Mouse (Mus musculus) Patski (cell line): ENCODE results near the gene Zfp2. TPM values are rescaled to one million over a fixed set of nuclear protein-coding genes. Genes with fewer than 3 reads are reported as not detected.
A peak's percentile ranks its signal among the peaks of the same experiment; 100 is the strongest.

Source experiments
- ATAC-seq: fragments of 100-300 bp; one replicate; pipeline ENCODE4 v1.8.0; 2021
- CTCF ChIA-PET: fragments of 350-600 bp; sonication (Branson Sonifier 250); formaldehyde crosslinking; loops from one replicate; lab custom pipeline; 2022; ENCODE audit warnings: inconsistent platforms; lab: Charles Lee
- POLR2A ChIA-PET: fragments of 350-600 bp; sonication (Branson Sonifier 250); formaldehyde crosslinking; loops from one replicate; lab custom pipeline; 2022; ENCODE audit warnings: antibody characterized with exemption, inconsistent platforms; lab: Charles Lee
- DNase-seq: peaks from one replicate; pipeline ENCODE4 v3.0.0-alpha.2; 2011; ENCODE audit warnings: low read depth, low spot score
- H3K27me3 ChIP-seq: fragments of 371-371 bp; one replicate; pipeline ENCODE4 v1.5.1; 2021
- CTCF ChIP-seq: fragments of 100-300 bp; IDR thresholded peaks from one replicate; pipeline ENCODE4 v1.5.1; 2021
- in situ Hi-C: fragments of 300-500 bp; cut with MboI; formaldehyde crosslinking; loops from 3 replicates; pipeline ENCODE4 v1.11.1; 2018; ENCODE audit warnings: low pct_unique_long_range_greater_than_20kb, mixed read lengths
- polyA plus RNA-seq: library from polyadenylated mRNA; unstranded; gene quantifications from one replicate; pipeline ENCODE4 v1.2.3, GENCODE M21; 2021

Zfp2 gene
- polyA plus RNA-seq, 1 experiment from 2014 or later = 10.7 TPM

DNA sequence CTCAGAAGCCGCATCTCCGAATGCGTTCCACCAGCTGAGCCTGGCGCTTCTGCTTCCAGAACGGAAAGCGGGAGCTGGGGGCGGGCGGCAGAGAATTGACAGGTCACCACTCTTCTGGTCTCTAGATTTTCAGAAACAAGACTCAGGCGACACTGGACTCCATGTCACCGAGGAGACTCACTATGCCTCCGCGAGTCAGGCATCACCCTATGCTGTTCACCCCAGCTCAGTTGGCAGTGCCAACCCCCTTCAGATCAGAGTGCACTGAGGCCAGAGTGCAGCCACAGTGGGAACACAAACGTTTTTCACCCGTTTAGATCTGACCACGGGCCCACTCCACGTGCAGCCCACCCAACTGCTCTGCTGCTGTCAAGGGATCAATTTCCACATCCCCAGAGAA lies 15.1 kb upstream of the Zfp2 start:
- no peak for TF ChIP-seq CTCF
- in situ Hi-C loops = loop anchor here (10.0 kb wide), 1 partner anchor 334 kb away; the partner anchor contains the start of genes BC049762 and Clk4
- H3K27me3 ChIP-seq = no peaks in the 10 kb centered on the region
- no peak for DNase-seq
- ChIA-PET POLR2A (interaction anchor here (0.9 kb wide), 1 partner anchor 9 kb away, joined by 3 read pairs; no protein-coding TSS in a partner anchor), CTCF (interaction anchor here (1.3 to 1.6 kb wide), 2 partner anchors 9 to 15 kb away, joined by 3 to 8 read pairs; partner anchors contain the start of gene Zfp2)
- ATAC-seq = no peak

DNA sequence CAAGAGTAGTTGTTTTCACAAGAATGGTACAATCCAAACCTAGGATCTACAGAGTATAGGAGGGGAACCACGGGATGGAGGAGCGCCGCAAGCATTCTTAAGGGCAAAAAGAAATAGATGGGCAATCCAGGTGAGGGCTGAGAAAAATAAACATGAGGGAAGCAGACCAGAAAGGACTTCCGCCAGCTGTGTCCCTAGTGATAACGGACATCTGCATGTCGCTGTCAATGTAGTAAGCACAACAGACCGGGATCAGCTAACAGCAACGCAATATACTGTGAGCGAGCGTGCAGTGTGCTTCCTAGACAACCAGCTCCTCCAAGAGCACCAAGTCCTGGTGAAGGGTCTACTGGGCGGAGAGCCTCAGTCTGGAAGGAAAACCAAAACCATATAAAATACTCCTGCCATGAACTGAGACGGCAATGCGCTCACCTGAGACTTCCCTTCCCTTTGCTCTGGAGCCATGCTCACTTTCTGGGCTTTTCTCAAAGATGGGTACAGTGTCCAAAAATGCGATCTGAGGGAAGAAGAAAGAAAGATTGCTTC lies 14.6 kb upstream of the Zfp2 start:
- DNase-seq = no peak
- in situ Hi-C loops = loop anchor here (10.0 kb wide), 1 partner anchor 334 kb away; the partner anchor contains the start of genes BC049762 and Clk4
- TF ChIP-seq CTCF = no peak
- POLR2A ChIA-PET = no interaction called here
- CTCF ChIA-PET = interaction anchor here (1.3 to 1.6 kb wide), 2 partner anchors 10 to 14 kb away, joined by 3 to 8 read pairs; partner anchors contain the start of gene Zfp2
- no peaks in the 10 kb centered on the region for H3K27me3 ChIP-seq
- ATAC-seq = no peak

DNA sequence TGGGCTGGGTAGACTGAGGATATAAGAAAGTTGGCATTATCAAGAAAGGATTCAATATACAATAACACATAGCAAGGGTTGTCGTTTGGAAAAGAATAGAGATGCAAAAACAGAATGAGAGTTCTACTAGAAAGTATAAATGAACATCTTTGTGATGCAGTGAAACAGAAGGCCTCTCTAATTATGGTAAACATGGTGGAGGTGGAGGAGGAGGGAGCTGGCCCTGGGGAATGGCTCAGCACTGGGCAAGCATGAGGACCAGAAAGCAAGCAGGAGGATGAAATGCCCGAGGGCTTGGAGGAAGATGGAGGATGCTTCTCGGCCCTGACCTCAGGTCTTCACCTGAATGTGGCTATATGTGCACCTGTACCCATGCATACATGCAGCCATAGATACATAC lies 1.5 kb downstream of the Zfp2 start:
- no peak for ATAC-seq
- no peak for TF ChIP-seq CTCF
- no peak for DNase-seq
- no peaks in the 10 kb centered on the region for H3K27me3 ChIP-seq
- ChIA-PET CTCF (no interaction called here), POLR2A (no interaction called here)
- in situ Hi-C loops = no loop called here

DNA sequence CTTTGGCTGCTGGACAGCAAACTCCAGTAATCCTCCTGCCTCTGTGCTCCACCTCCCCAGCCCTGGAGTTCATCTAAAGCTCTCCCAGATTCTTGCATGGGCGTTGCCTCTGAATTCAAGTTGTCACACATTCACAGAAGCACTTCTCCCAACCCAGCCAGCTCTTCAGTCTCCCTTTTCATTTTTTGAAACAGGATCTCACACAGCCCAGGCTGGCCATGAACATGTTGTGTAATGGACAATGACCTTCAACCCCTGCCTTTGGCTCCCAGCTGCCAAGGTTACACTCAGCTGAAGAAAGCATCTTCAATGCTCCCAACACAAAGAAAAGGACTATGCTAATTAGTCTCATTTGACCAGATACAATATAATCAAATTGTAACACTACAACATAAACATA lies 2.7 kb downstream of the Zfp2 start:
- no peak for TF ChIP-seq CTCF
- ChIA-PET CTCF (interaction anchor here (0.9 kb wide), 1 partner anchor 14 kb away, joined by 3 read pairs; no protein-coding TSS in a partner anchor), POLR2A (no interaction called here)
- H3K27me3 ChIP-seq = no peaks in the 10 kb centered on the region
- ATAC-seq = no peak
- DNase-seq = no peak
- in situ Hi-C loops = no loop called here

DNA sequence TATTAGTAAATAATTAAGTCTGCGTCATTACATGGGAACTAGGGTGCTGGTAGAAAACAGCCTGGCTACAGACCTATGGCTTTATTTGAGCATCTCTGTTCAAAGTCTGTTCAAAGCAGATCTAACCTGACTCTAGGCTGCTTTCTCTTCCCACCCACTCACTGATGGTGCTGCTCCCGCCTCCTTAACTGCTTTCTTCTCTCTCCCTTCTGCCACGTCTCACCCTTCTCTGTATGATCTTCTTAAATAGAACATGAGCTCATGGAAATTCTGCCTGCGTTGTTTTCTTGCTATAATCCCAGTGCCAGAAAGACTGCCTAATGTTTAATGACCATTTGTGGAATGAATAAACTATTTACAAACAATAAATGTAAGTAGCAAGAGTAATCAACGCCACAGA lies 7.8 kb downstream of the Zfp2 start:
- DNase-seq (no peak), ATAC-seq (no peak)
- in situ Hi-C loops = no loop called here
- no peak for TF ChIP-seq CTCF
- CTCF ChIA-PET = interaction anchor here (1.8 kb wide), 1 partner anchor 14 kb away, joined by 5 read pairs; no protein-coding TSS in a partner anchor
- no peaks in the 10 kb centered on the region for H3K27me3 ChIP-seq
- POLR2A ChIA-PET = interaction anchor here (0.5 kb wide), 1 partner anchor 595 kb away, joined by 3 read pairs; no protein-coding TSS in a partner anchor

DNA sequence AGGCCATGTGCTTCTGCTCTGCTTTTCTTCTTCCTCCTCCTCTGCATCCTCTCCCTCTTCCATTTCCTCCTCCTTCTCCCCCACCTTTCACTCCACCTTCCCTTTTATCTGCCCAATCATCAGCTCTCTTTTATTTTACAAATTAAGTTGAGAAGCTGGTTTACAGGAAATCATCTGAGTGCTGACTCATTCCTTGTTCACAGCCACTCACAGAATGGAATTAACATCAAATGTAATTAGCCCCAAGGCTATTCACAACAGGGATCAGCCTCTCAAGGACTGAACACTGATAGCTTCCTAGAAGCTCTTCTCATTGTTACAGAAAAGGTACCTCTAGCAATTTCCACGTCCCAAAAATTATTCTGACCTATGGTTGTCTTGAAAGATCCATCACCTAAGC lies 18.6 kb downstream of the Zfp2 start:
- ChIA-PET CTCF (interaction anchor here (1.0 kb wide), 1 partner anchor 10 kb away, joined by 3 read pairs; the partner anchor contains the start of gene Zfp454), POLR2A (no interaction called here)
- ATAC-seq (no peak), DNase-seq (no peak)
- no peak for TF ChIP-seq CTCF
- no peaks in the 10 kb centered on the region for H3K27me3 ChIP-seq
- in situ Hi-C loops = no loop called here

DNA sequence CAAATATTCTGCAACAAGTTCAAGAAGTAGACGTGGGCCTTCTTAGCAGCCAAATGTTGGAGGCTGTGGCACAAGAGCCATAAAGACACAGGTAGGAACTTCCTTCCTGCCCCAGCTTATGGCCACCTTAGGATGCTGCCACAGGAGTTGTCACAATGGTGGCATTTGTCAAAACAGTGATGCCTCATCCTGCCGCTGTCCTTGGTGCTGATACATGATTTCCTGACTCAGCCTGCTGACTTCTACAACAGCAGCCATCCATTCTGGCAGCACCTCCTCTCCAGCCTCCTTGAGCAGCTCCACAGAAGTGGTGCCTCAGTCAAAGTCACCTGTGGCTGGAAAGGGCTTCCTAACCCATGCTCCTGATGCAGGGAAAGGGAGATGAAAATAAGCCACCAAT lies 23.5 kb downstream of the Zfp2 start:
- ATAC-seq (no peak), DNase-seq (no peak)
- TF ChIP-seq CTCF = no peak
- in situ Hi-C loops = no loop called here
- ChIA-PET CTCF (no interaction called here), POLR2A (no interaction called here)
- peaks cover 5% of the 10 kb centered on the region for H3K27me3 ChIP-seq

DNA sequence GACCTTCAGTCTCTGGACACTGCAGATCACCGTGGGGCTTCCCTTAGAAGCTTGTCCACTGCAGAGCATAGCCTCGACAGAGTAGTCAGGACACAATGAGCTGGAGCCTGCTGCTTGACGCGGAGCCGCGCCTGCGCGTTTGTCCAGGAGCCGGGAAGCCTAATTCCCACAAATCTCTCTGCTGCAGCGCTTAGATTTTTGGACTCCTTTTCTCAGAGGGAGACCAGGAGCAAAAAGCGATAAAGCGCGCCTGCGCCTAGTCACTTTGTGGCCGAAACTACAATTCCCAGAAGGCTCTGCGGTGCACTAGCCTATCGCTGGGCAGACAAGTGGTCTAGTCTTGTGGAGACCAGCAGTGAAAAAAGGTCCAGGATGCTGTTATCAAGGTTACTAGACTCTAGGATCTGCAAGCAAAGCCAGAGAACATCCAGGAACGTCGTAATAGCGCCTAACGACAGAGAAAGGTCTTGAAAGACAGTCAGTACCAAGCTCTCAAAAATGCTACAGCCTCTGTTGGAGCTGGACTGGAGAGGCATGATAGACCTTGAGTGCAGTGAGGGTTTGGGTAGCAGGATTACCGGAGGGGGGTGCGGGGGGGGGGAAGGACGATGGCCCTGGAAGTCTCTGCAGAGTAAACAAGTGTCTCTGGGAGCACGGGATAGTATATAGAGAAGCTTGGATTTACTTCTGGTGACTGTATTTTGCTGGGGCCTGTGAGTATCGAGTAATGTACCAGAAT lies 28.4 kb downstream of the Zfp2 start, which contains the start of gene Zfp454:
Zfp454 (minus strand) TSS at position 262 of the 739 bp plus-strand sequence.
- CTCF ChIA-PET = interaction anchor here (1.2 kb wide), 1 partner anchor 10 kb away, joined by 3 read pairs; no protein-coding TSS in a partner anchor
- POLR2A ChIA-PET = no interaction called here
- ATAC-seq (peak; percentile 92), DNase-seq (peak; percentile 54)
- H3K27me3 ChIP-seq = peaks cover 5% of the 10 kb centered on the region
- in situ Hi-C loops = no loop called here
- TF ChIP-seq CTCF = no peak

DNA sequence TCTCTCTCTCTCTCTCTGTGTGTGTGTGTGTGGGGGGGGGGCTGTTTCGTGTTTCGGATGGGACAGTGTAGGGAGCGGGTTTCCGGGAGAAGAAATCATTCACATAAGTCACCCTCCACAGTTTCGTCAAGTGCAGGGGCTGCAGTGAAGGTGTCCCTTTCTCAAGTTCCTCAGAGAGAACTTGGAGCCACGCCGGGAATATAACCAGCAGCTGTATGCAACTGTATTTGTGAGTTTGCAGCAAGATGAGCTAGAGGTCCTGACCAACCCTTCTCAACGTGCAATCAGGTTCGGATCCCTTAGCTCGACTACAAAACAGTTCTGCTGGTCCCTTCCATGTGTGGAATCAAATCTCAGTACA lies 29.1 kb downstream of the Zfp2 start:
- in situ Hi-C loops = no loop called here
- H3K27me3 ChIP-seq = peaks cover 5% of the 10 kb centered on the region
- DNase-seq = no peak
- ATAC-seq = no peak
- CTCF ChIA-PET = interaction anchor here (1.2 kb wide), 1 partner anchor 11 kb away, joined by 3 read pairs; no protein-coding TSS in a partner anchor
- POLR2A ChIA-PET = no interaction called here
- no peak for TF ChIP-seq CTCF

DNA sequence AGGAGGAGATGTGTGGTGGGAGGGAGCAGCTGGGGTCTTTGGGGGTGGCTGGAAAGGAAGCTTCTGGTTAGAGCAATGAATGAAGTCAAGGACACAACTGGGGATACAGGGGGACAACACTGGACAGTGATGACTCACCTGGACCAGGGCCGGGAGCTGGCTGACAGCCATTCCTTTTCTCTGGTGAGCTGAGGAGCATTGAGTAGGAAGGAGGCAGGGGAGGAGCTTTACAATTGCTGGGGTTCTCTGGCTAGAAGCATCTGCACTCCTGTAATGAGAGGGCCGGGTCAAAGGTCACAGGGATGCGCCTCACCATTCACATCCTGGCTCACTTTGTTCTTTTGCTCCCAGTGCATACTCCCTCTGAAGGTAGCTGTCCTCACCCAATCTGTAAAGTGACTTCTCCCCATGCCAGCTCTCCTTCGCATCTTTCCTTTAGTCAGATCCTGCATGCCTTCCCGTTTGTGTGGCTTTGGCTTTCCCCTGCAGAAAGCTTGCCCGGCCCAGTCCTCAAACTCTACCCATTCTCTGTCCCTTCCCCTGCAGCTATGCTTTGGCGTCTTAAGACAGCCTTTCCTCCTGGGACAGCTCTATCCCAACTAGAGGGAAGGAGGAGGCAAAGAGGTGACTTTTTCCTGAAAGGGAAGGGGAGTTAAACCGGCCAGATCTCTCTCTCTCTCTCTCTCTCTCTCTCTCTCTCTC lies 29.6 kb downstream of the Zfp2 start:
- POLR2A ChIA-PET = no interaction called here
- DNase-seq (no peak), ATAC-seq (no peak)
- in situ Hi-C loops = no loop called here
- TF ChIP-seq CTCF = no peak
- peaks cover 5% of the 10 kb centered on the region for H3K27me3 ChIP-seq
- CTCF ChIA-PET = interaction anchor here (1.2 kb wide), 1 partner anchor 11 kb away, joined by 3 read pairs; no protein-coding TSS in a partner anchor
